Mouse (Mus musculus) lung, embryonic 14.5 days (tissue): ENCODE results near the gene Acvr2a. TPM values are rescaled to one million over a fixed set of nuclear protein-coding genes. Genes with fewer than 3 reads are reported as not detected.

ENCODE experiments used
- ATAC-seq: fragments of 200-750 bp; cut with Nextera tagmentation; 2 replicates; pipeline ENCODE4 v1.8.0; 2017; ENCODE audit warnings: mild to moderate bottlenecking, moderate TSS enrichment, moderate library complexity; ENCODE audit not compliant: insufficient read depth
- DNase-seq: peaks from one replicate; pipeline ENCODE4 v3.0.0-alpha.2; 2015
- H3K27ac ChIP-seq: fragments of 300-500 bp; sonication (generic); 2 replicates; pipeline ENCODE4 v1.5.1; 2014; ENCODE audit warnings: low read depth, mild to moderate bottlenecking, moderate library complexity
- H3K27me3 ChIP-seq: fragments of 300-500 bp; sonication (generic); 2 replicates; pipeline ENCODE4 v1.6.1; 2014; ENCODE audit warnings: low read length, control low read depth; ENCODE audit not compliant: insufficient read depth
- H3K36me3 ChIP-seq: fragments of 300-500 bp; sonication (generic); 2 replicates; pipeline ENCODE4 v1.6.1; 2014; ENCODE audit warnings: control low read depth; ENCODE audit not compliant: insufficient read depth
- H3K4me1 ChIP-seq: fragments of 300-500 bp; sonication (generic); 2 replicates; pipeline ENCODE4 v1.6.1; 2014; ENCODE audit warnings: antibody characterized with exemption, control low read depth; ENCODE audit not compliant: insufficient read depth
- H3K4me2 ChIP-seq: fragments of 300-500 bp; sonication (generic); 2 replicates; pipeline ENCODE4 v1.6.1; 2014; ENCODE audit warnings: mild to moderate bottlenecking
- H3K4me3 ChIP-seq: fragments of 300-500 bp; sonication (generic); 2 replicates; pipeline ENCODE4 v1.5.1; 2014; ENCODE audit warnings: low read depth, low read length
- H3K9ac ChIP-seq: fragments of 300-500 bp; sonication (generic); 2 replicates; pipeline ENCODE4 v1.6.1; 2014
- H3K9me3 ChIP-seq: fragments of 300-500 bp; sonication (generic); 2 replicates; pipeline ENCODE4 v1.6.1; 2016; ENCODE audit warnings: low read depth, low read length, control low read depth
- CTCF ChIP-seq: IDR thresholded peaks from 2 replicates; pipeline ENCODE4 v1.5.1; 2016; ENCODE audit warnings: antibody characterized with exemption, low read depth
- WGBS: fragments of 180-500 bp; shearing (Covaris S2); extraction: QIAGEN DNeasy Blood & Tissue Kit; methylation state at CpG from one replicate; pipeline ENCODE4 v1.1.7; 2014; 5-methylcytosine and 5-hydroxymethylcytosine counted together
- polyA plus RNA-seq: library from polyadenylated mRNA; unstranded; fragments of >200 nt; fragmentation: Nextera tagmentation; extraction: Ambion mirVana; gene quantifications from 2 replicates; pipeline ENCODE4 v1.2.1, GENCODE M21; 2014

Gene Acvr2a
- polyA plus RNA-seq, 1 experiment from 2014 or later: 23.6 TPM

DNA sequence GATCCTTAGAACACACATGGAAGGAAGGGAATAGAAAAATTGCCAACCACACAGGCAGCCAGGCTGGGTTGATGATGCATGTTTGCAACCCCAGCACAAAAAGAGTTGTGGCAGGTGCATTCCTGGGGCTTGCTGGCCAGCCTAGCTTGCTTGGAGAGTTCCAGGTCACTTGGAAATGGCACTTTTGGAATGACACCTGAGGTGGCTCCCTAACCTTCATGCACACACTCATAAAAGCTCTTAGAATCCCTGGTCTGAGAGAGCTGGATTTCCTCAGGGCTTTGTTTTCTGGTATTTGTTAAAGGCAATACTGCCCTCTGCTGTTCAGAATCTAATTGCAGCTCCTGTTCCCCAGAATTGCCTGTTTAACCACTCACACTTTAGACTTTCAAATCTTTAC lies 72.0 kb downstream of the Acvr2a start:
- H3K36me3 ChIP-seq: 0 out of 2 replicates have a peak, but pooled peaks cover 3% of the 10 kb centered on the region
- no peak overlapping the region for H3K4me3 ChIP-seq
- no peak overlapping the region for H3K27ac ChIP-seq
- TF ChIP-seq CTCF: peak; percentile 68
- no peaks in the 10 kb centered on the region for H3K4me1 ChIP-seq
- no peaks in the 10 kb centered on the region for H3K27me3 ChIP-seq
- H3K9me3 ChIP-seq: no peaks in the 10 kb centered on the region
- DNase-seq (peak; percentile 93), ATAC-seq (peak; percentile 58; the same call in 1 of the 2 replicates)
- H3K4me2 ChIP-seq: no peak overlapping the region
- no peak overlapping the region for H3K9ac ChIP-seq

DNA sequence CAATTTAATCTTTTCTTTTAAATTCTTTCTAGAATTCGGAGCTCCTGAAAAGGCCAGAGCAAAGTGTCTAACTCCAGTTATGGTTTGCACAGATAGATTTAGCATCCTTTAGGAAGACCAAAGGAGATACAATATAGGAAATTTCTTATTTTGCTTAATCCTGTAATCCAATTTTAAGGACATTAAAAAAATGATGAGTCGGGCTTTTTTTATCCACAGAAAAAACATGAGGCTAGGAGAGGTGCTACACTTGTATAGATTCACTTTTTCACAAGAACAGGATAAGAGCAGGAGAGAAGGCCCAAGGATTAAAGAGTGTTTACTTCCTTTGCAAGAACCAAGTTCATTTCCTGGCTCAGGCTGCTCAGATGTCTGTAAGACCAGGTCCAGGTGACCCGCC lies 81.3 kb downstream of the Acvr2a start:
- H3K36me3 ChIP-seq: peaks cover 33% of the 10 kb centered on the region
- H3K9me3 ChIP-seq: no peaks in the 10 kb centered on the region
- no peaks in the 10 kb centered on the region for H3K4me1 ChIP-seq
- no peak overlapping the region for H3K9ac ChIP-seq
- no peaks in the 10 kb centered on the region for H3K27me3 ChIP-seq
- H3K4me2 ChIP-seq: no peak overlapping the region
- H3K4me3 ChIP-seq: no peak overlapping the region
- H3K27ac ChIP-seq: no peak overlapping the region
- ATAC-seq (no peak), DNase-seq (no peak)
- no peak for TF ChIP-seq CTCF
- WGBS: 89% methylated on average over 3 of the region's 3 CpGs

DNA sequence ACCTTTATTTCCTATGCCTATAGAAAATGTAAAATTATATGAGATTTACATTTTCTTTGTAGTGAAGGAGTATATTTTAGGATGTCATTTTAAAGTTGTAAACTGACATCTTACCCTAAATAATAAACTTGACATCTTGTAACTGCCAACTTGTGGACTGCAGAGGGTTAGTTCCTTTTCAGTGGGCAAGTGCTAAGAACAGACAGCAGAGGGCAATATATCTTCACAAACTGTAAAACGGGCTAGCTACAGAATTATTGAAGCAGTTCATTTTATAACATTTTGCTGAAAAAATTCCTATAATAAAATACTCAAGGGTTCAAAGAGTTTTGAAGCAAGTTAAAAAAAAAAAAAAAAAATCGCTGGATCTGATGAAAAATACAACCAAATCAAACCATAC lies 95.0 kb downstream of the Acvr2a start:
- peak; percentile 54; the same call in 1 of the 2 replicates for TF ChIP-seq CTCF
- no peak overlapping the region for H3K4me3 ChIP-seq
- no peak overlapping the region for H3K9ac ChIP-seq
- H3K36me3 ChIP-seq: peaks cover 44% of the 10 kb centered on the region
- no peaks in the 10 kb centered on the region for H3K27me3 ChIP-seq
- 40% methylated on average over 2 of the region's 2 CpGs for WGBS
- no peaks in the 10 kb centered on the region for H3K4me1 ChIP-seq
- no peak overlapping the region for H3K4me2 ChIP-seq
- H3K27ac ChIP-seq: no peak overlapping the region
- DNase-seq (peak; percentile 70), ATAC-seq (no peak)
- H3K9me3 ChIP-seq: no peaks in the 10 kb centered on the region

DNA sequence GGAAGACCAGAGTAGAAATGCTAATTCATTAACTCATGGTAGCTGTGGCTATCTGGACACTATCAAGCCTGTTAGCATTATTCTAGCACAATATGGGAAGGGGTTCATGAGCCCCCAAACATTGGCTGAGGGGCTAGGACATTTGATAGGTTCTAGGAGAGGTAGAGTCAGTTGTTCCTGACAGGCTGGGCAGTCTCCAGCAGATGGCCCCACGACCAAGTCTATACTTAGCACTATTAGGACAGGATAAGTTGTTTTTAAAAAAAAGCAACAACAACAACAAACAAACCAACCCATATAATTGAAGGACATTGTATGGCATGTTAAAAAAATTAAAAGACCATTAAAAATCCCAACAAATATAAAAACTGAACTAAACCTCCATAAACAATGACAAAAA lies 100.3 kb downstream of the Acvr2a start:
- 75% methylated on average over 1 of the region's 1 CpGs for WGBS
- no peak for TF ChIP-seq CTCF
- H3K27me3 ChIP-seq: no peaks in the 10 kb centered on the region
- H3K4me3 ChIP-seq: no peak overlapping the region
- no peak overlapping the region for H3K27ac ChIP-seq
- H3K9ac ChIP-seq: no peak overlapping the region
- no peaks in the 10 kb centered on the region for H3K9me3 ChIP-seq
- DNase-seq (no peak), ATAC-seq (no peak)
- H3K4me1 ChIP-seq: no peaks in the 10 kb centered on the region
- no peak overlapping the region for H3K4me2 ChIP-seq
- peaks cover 41% of the 10 kb centered on the region for H3K36me3 ChIP-seq

DNA sequence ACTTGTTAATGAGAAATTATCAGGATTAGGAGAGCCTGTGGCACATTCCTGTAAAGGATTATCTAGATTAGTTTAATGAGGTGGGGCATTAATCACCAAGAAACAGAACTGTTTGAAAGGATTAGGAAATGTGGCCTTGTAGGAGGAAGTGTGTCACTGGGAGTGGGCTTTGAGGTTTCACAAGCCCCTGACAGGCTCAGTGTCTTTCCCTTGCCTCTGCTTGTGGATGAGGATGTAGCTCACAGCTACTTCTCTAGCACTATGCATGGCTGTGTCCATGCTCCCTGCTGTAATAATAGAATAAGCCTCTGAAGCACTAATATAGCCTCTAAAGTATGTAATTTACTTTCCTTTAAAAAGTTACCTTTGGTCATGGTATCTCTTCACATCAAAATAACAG lies 101.9 kb downstream of the Acvr2a start:
- Histone ChIP-seq H3K4me1 (no peaks in the 10 kb centered on the region), H3K9me3 (no peaks in the 10 kb centered on the region), H3K4me2 (no peak overlapping the region), H3K36me3 (peaks cover 36% of the 10 kb centered on the region), H3K27me3 (no peaks in the 10 kb centered on the region), H3K9ac (no peak overlapping the region), H3K4me3 (no peak overlapping the region), H3K27ac (no peak overlapping the region)
- TF ChIP-seq CTCF: no peak
- no peak for DNase-seq
- no peak for ATAC-seq

DNA sequence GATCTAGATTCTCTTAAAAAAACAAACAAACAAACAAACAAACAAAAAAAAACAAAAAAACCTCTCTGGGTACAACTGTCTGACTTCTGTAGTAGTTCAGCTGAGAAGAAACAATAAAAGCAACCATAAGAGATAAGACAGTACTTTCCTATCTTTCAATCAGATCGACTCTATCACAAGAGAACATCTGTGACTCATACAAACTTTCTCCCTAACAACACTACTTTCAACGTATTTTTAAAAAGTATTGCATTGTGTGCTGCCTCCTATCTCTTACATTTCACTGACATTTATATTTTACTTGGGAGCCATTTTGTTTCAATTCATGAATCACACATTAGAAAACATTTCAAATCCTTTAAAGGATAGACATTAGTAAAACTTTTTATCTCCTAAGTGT lies 121.1 kb downstream of the Acvr2a start:
- H3K9me3 ChIP-seq: no peaks in the 10 kb centered on the region
- H3K4me3 ChIP-seq: no peak overlapping the region
- H3K27me3 ChIP-seq: no peaks in the 10 kb centered on the region
- no peaks in the 10 kb centered on the region for H3K4me1 ChIP-seq
- TF ChIP-seq CTCF: no peak
- DNase-seq: no peak
- H3K36me3 ChIP-seq: peaks cover 35% of the 10 kb centered on the region
- no peak for ATAC-seq
- no peak overlapping the region for H3K27ac ChIP-seq
- 83% methylated on average over 2 of the region's 2 CpGs for WGBS
- H3K9ac ChIP-seq: no peak overlapping the region
- no peak overlapping the region for H3K4me2 ChIP-seq

DNA sequence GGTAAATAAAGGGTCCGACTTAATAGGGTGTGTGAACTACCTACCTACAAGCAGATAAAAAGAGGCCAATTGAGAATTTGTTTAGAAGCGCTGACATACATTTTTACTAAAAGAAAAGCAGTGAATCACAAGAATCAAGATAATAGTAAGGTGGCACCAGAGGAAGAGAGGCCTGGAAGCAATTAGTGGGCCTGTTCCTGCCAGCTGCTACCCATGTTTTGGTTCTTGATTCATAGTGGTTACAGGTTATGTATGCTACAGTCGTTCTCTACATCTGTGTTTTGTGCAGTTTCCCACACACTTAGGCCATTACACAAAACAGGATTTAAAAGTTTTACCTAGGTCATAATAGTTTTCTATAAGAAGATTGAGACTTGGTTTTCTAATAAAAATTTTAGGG lies 133.9 kb downstream of the Acvr2a start:
- H3K4me3 ChIP-seq: peak overlapping the region; percentile 94
- ATAC-seq: no peak
- H3K9me3 ChIP-seq: no peaks in the 10 kb centered on the region
- peak overlapping the region; percentile 74 for H3K4me2 ChIP-seq
- no peaks in the 10 kb centered on the region for H3K36me3 ChIP-seq
- H3K4me1 ChIP-seq: peaks cover 4% of the 10 kb centered on the region; the same call in 1 of the 2 replicates
- H3K27ac ChIP-seq: no peak overlapping the region
- DNase-seq: no peak
- H3K9ac ChIP-seq: peak overlapping the region; percentile 93
- H3K27me3 ChIP-seq: no peaks in the 10 kb centered on the region
- no peak for TF ChIP-seq CTCF
- 65% methylated on average over 3 of the region's 3 CpGs for WGBS
